Mouse (Mus musculus): ENCODE results near the gene Cyp21a1. TPM values are rescaled to one million over a fixed set of nuclear protein-coding genes. Genes with fewer than 3 reads are reported as not detected.
A peak's percentile ranks its signal among the peaks of the same experiment; 100 is the strongest.
"Not testable (repeated sequence)": the region's sequence is repeated elsewhere in the genome, so short reads cannot be mapped to it uniquely, and the experiment has no call there.

Cyp21a1 gene
- total RNA-seq (2012; rRNA removed): 0.27 and 0.32 TPM in 2 replicates

GRCm38 (mm10) chr17:34804301-34804700, at the start of gene Cyp21a1:
Gene Cyp21a1 (minus strand): TSS chr17:34804561.
- DNase-seq (ENCODE audit: low read depth, low spot score); in situ Hi-C loops (cut with MboI; ENCODE audit: low sequenced_read_pairs in 2 of 2, unreplicated experiment in 2 of 2); H3K4me3 ChIP-seq (ENCODE audit: insufficient read depth in 1 of 2, low read depth in 1 of 2, low read length in 2 of 2, poor library complexity in 1 of 2, severe bottlenecking in 1 of 2); H3K9me3 ChIP-seq (ENCODE audit: control insufficient read depth, insufficient read depth, low read depth, low read length); H3K4me1 ChIP-seq (ENCODE audit: control insufficient read depth in 2 of 2, insufficient read depth in 2 of 2, low read length in 2 of 2, poor library complexity in 1 of 2); H3K36me3 ChIP-seq (ENCODE audit: control insufficient read depth, insufficient read depth, low read length, poor library complexity, severe bottlenecking); H3K27ac ChIP-seq (ENCODE audit: insufficient read depth, low read depth, low read length, poor library complexity, severe bottlenecking); H3K9ac ChIP-seq (ENCODE audit: insufficient read depth, low read depth, low read length, poor library complexity, severe bottlenecking): not testable (repeated sequence)

DNA sequence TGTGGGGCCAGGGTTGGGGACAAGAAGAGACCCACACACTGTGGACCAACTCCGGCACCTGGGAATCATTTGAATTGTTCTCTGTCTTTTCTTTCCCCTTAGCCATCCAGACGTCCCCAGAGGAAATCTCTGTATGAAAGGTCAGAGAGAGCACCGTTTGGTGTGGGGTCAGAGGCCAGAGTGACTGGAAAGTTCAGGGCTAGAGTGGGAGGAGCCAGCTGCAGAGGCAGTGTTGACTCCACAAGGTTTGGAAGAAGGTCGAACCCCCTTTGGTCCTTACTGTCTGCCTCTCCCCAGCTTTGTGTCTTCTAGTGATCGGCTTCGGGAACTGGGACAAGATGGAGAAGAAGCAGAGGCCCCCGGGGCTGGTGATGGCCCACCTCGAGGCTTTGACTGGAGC, 49.1 kb upstream of the Cyp21a1 start:
- H3K4me1 ChIP-seq (ENCODE audit: control insufficient read depth in 2 of 2, insufficient read depth in 2 of 2, low read length in 2 of 2, poor library complexity in 1 of 2): peaks cover 0 to 7% of the 10 kb centered on the region in 2 experiments; a peak in 3 of 4 replicates
- no peak overlapping the region for H3K27ac ChIP-seq (ENCODE audit: insufficient read depth, low read depth, low read length, poor library complexity, severe bottlenecking)
- DNase-seq (ENCODE audit: low read depth, low spot score): no peak
- H3K36me3 ChIP-seq (ENCODE audit: control insufficient read depth, insufficient read depth, low read length, poor library complexity, severe bottlenecking): peaks cover 40% of the 10 kb centered on the region
- no peak overlapping the region for H3K9ac ChIP-seq (ENCODE audit: insufficient read depth, low read depth, low read length, poor library complexity, severe bottlenecking)
- H3K9me3 ChIP-seq (ENCODE audit: control insufficient read depth, insufficient read depth, low read depth, low read length): no peaks in the 10 kb centered on the region
- no peak overlapping the region for H3K4me3 ChIP-seq (ENCODE audit: insufficient read depth in 1 of 2, low read depth in 1 of 2, low read length in 2 of 2, poor library complexity in 1 of 2, severe bottlenecking in 1 of 2)
- in situ Hi-C loops (cut with MboI; ENCODE audit: low sequenced_read_pairs in 2 of 2, unreplicated experiment in 2 of 2): no loop called here
- TF ChIP-seq ZNF384 (IDR thresholded peaks at IDR 0.05; ENCODE audit: low read depth, low read length): no peak
- TF ChIP-seq CHD2 (IDR thresholded peaks at IDR 0.05; ENCODE audit: low read depth, low read length): no peak
- no peak for TF ChIP-seq ZC3H11A (IDR thresholded peaks at IDR 0.05; ENCODE audit: borderline replicate concordance, low read depth, low read length)
- no peak for TF ChIP-seq HCFC1 (IDR thresholded peaks at IDR 0.05; ENCODE audit: borderline replicate concordance, insufficient read depth, low read length)
- TF ChIP-seq MAFK (IDR thresholded peaks at IDR 0.05; ENCODE audit: insufficient read depth, low read depth, low read length): no peak

DNA sequence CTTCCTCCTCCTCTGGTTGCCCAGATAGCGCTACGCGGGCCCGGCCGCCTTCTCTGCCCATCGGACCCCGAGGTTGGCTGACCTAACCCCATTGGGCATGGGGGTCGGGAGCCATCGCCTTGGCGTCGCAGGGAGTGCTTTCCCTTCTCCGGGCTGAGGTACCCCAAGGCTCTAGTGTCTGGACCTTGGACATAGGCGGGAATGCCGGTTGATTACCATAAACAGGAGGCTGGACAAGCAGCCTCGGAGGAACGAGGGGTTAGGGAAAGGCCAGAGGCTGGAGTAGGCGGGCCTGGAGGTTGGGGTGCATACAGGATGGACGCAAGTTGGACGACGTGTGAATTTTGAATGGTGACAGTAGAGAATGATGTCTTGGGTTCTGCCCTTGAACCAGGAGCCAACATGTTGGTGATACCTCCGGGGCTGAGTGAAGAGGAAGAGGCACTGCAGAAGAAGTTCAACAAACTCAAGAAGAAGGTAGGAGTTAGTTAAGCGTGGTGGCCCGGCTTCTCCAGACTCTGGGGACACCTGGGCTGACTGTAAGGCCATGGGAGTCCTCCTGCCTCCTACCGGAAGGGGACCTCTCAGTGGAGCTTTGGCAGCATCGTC, 46.3 kb upstream of the Cyp21a1 start:
- in situ Hi-C loops (cut with MboI; ENCODE audit: low sequenced_read_pairs in 2 of 2, unreplicated experiment in 2 of 2): no loop called here
- H3K4me3 ChIP-seq (ENCODE audit: insufficient read depth in 1 of 2, low read depth in 1 of 2, low read length in 2 of 2, poor library complexity in 1 of 2, severe bottlenecking in 1 of 2): peak overlapping the region; percentile 92
- no peaks in the 10 kb centered on the region for H3K9me3 ChIP-seq (ENCODE audit: control insufficient read depth, insufficient read depth, low read depth, low read length)
- peaks cover 34% of the 10 kb centered on the region for H3K36me3 ChIP-seq (ENCODE audit: control insufficient read depth, insufficient read depth, low read length, poor library complexity, severe bottlenecking)
- DNase-seq (ENCODE audit: low read depth, low spot score): no peak
- H3K9ac ChIP-seq (ENCODE audit: insufficient read depth, low read depth, low read length, poor library complexity, severe bottlenecking): peak overlapping the region; percentile 94
- peak overlapping the region; percentile 59 for H3K27ac ChIP-seq (ENCODE audit: insufficient read depth, low read depth, low read length, poor library complexity, severe bottlenecking)
- TF ChIP-seq HCFC1 (IDR thresholded peaks at IDR 0.05; ENCODE audit: borderline replicate concordance, insufficient read depth, low read length): no peak
- TF ChIP-seq ZNF384 (IDR thresholded peaks at IDR 0.05; ENCODE audit: low read depth, low read length): no peak
- TF ChIP-seq MAFK (IDR thresholded peaks at IDR 0.05; ENCODE audit: insufficient read depth, low read depth, low read length): no peak
- TF ChIP-seq CHD2 (IDR thresholded peaks at IDR 0.05; ENCODE audit: low read depth, low read length): no peak
- no peak for TF ChIP-seq ZC3H11A (IDR thresholded peaks at IDR 0.05; ENCODE audit: borderline replicate concordance, low read depth, low read length)
- peaks cover 0 to 4% of the 10 kb centered on the region in 2 experiments; a peak in 2 of 4 replicates for H3K4me1 ChIP-seq (ENCODE audit: control insufficient read depth in 2 of 2, insufficient read depth in 2 of 2, low read length in 2 of 2, poor library complexity in 1 of 2)

DNA sequence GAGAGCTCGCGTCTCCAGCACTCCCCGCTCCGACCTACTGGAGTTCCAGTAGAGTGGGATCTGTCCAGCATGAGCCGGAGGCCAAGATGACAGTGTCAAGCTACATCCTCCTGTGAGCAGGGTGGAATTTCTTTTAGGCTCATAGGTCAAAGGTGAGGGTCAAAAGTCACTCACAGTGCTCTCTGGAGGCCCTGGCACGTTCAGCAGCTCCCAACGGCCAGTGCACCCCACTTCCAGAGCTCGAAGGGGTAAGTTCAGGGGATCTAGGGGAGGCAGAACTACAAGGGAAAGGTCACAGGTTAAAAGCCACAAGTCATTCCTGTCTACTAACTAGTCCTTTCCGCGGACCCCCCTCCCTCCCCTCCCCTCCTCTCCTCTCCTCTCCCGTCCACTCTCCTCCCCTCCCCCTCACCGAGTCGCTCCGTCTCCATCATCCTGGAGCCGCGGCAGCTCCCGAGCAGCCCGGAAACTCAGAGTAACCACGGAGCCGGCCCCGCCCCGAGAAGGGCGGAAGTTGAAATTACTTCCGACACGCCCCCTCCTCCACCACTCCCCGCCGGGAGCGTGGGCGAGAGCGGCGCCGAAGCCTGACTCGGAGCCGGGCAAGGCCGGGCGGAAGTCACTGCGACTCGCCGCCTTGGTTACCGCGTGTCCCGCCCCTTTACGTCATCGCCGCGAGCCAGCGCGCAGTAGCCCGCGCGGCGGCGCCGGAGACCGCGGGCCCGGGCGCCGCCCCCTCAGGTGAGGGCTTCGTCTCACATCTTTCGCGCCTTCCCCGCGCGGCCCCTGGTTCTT, 45.6 kb upstream of the Cyp21a1 start, which contains the start of the genes Skiv2l and Nelfe:
TSS of gene Skiv2l (minus strand) at position 489 of the 795 bp plus-strand sequence.
TSS of gene Nelfe (plus strand) at position 670 of the 795 bp plus-strand sequence.
- DNase-seq (ENCODE audit: low read depth, low spot score): peak; percentile 94
- peaks cover 0 to 4% of the 10 kb centered on the region in 2 experiments; a peak in 2 of 4 replicates for H3K4me1 ChIP-seq (ENCODE audit: control insufficient read depth in 2 of 2, insufficient read depth in 2 of 2, low read length in 2 of 2, poor library complexity in 1 of 2)
- peak; percentile 92 for TF ChIP-seq HCFC1 (IDR thresholded peaks at IDR 0.05; ENCODE audit: borderline replicate concordance, insufficient read depth, low read length)
- no peak for TF ChIP-seq ZC3H11A (IDR thresholded peaks at IDR 0.05; ENCODE audit: borderline replicate concordance, low read depth, low read length)
- no peak for TF ChIP-seq ZNF384 (IDR thresholded peaks at IDR 0.05; ENCODE audit: low read depth, low read length)
- no peak for TF ChIP-seq MAFK (IDR thresholded peaks at IDR 0.05; ENCODE audit: insufficient read depth, low read depth, low read length)
- TF ChIP-seq CHD2 (IDR thresholded peaks at IDR 0.05; ENCODE audit: low read depth, low read length): 0 out of 2 replicates have a peak, but pooled peaks have one; percentile 39
- in situ Hi-C loops (cut with MboI; ENCODE audit: low sequenced_read_pairs in 2 of 2, unreplicated experiment in 2 of 2): no loop called here
- H3K27ac ChIP-seq (ENCODE audit: insufficient read depth, low read depth, low read length, poor library complexity, severe bottlenecking): peak within 1 kb of the TSS; percentile 59
- H3K9ac ChIP-seq (ENCODE audit: insufficient read depth, low read depth, low read length, poor library complexity, severe bottlenecking): peak within 1 kb of the TSS; percentile 94
- H3K4me3 ChIP-seq (ENCODE audit: insufficient read depth in 1 of 2, low read depth in 1 of 2, low read length in 2 of 2, poor library complexity in 1 of 2, severe bottlenecking in 1 of 2): peak within 1 kb of the TSS; percentile 92
- H3K9me3 ChIP-seq (ENCODE audit: control insufficient read depth, insufficient read depth, low read depth, low read length): no peaks in the 10 kb centered on the region
- peaks cover 32% of the 10 kb centered on the region for H3K36me3 ChIP-seq (ENCODE audit: control insufficient read depth, insufficient read depth, low read length, poor library complexity, severe bottlenecking)

All from ES-E14 (cell line).